Mouse (Mus musculus): ENCODE measurements at regions not wholly inside any gene's neighbourhood (a gene's known extent, or its start where the extent isn't known, plus 50 kb on each side); places are given as distances from the start of the nearest gene placed in this dataset.
A peak's percentile ranks its signal among the peaks of the same experiment; 100 is the strongest.

DNA sequence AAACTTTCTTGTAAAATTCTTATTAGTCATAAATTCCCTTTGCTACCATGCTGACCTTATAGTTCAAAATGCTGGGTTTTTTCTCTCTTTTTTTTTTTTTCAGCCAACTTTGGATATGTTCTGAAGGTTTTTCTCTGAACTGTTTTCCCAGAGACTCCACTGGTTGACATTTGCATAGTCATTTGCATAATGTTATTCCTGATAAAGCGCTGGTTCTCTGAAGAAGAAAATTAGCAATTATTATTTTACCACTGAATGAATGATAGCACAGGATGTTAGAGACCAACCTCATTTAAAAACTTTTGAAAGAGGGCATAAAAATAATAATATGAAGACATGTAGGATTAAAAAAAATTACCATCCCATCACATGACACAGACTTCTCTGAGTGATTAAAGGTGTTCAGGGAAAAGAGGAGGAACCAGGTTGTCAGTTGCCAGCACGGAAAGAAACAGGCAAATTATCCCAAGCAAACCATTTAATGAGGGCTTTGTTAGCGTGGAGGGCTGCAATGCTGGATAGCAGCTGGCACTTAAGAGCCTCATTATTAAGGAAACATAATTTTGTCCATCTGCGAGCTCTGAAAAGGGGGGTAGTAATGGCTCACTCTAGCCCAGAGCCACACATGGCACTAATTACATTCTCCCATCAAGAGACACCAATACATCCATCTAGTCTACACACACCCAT is 171.9 kb upstream of the Nabp1 start:
- no peak overlapping the region for H3K4me3 ChIP-seq (ENCODE audit: insufficient read depth in 1 of 2, low read depth in 2 of 2, low read length in 2 of 2)
- 41% methylated on average over 4 of the region's 4 CpGs for WGBS (ENCODE audit: insufficient replicate concordance)
- no peak for TF ChIP-seq CTCF (IDR thresholded peaks at IDR 0.05; ENCODE audit: low read depth)
- no peak for TF ChIP-seq EP300 (IDR thresholded peaks at IDR 0.05; ENCODE audit: low read depth)
- H3K9me3 ChIP-seq (ENCODE audit: control insufficient read depth, low read length), result no peaks in the 10 kb centered on the region
- no peaks in the 10 kb centered on the region for H3K4me1 ChIP-seq (replicated peaks; ENCODE audit: control insufficient read depth in 2 of 2, insufficient read depth in 2 of 2, low read length in 1 of 2)
- no peaks in the 10 kb centered on the region for H3K27me3 ChIP-seq (ENCODE audit: control insufficient read depth, insufficient read depth, low read length)
- ATAC-seq (ENCODE audit: insufficient read depth), result no peak
- no peak overlapping the region for H3K4me2 ChIP-seq (ENCODE audit: low read depth)
- DNase-seq (ENCODE audit: low read depth in 3 of 3, low spot score in 3 of 3), result no peak
- no peak overlapping the region for H3K9ac ChIP-seq (replicated peaks)
- no peak overlapping the region for H3K27ac ChIP-seq
- H3K36me3 ChIP-seq (replicated peaks; ENCODE audit: control insufficient read depth, insufficient read depth, low read depth), result no peaks in the 10 kb centered on the region

GRCm38 (mm10) chr1:51647955-51648354 is 169.7 kb upstream of the Nabp1 start:
- Histone ChIP-seq H3K9me3 (ENCODE audit: control insufficient read depth, low read length) (no peaks in the 10 kb centered on the region), H3K27me3 (ENCODE audit: control insufficient read depth, insufficient read depth, low read length) (no peaks in the 10 kb centered on the region), H3K4me1 (replicated peaks; ENCODE audit: control insufficient read depth in 2 of 2, insufficient read depth in 2 of 2, low read length in 1 of 2) (no peaks in the 10 kb centered on the region), H3K36me3 (replicated peaks; ENCODE audit: control insufficient read depth, insufficient read depth, low read depth) (no peaks in the 10 kb centered on the region), H3K4me3 (ENCODE audit: insufficient read depth in 1 of 2, low read depth in 2 of 2, low read length in 2 of 2) (no peak overlapping the region), H3K27ac (no peak overlapping the region), H3K9ac (replicated peaks) (no peak overlapping the region), H3K4me2 (ENCODE audit: low read depth) (no peak overlapping the region)
- DNase-seq (ENCODE audit: low read depth in 3 of 3, low spot score in 3 of 3) (no peak), ATAC-seq (ENCODE audit: insufficient read depth) (no peak)
- TF ChIP-seq CTCF (IDR thresholded peaks at IDR 0.05; ENCODE audit: low read depth), result no peak
- no peak for TF ChIP-seq EP300 (IDR thresholded peaks at IDR 0.05; ENCODE audit: low read depth)
- WGBS (ENCODE audit: insufficient replicate concordance), result 62% methylated on average over 2 of the region's 2 CpGs

- TF ChIP-seq EP300 (IDR thresholded peaks at IDR 0.05; ENCODE audit: low read depth) (no peak), CTCF (IDR thresholded peaks at IDR 0.05; ENCODE audit: low read depth) (peak; percentile 82)
- no peaks in the 10 kb centered on the region for H3K9me3 ChIP-seq (ENCODE audit: control insufficient read depth, low read length)
- ATAC-seq (ENCODE audit: insufficient read depth) (no peak), DNase-seq (ENCODE audit: low read depth in 3 of 3, low spot score in 3 of 3) (peak; percentile 19 to 34 (median 20))
- H3K27ac ChIP-seq, result no peak overlapping the region
- 24% methylated on average over 2 of the region's 2 CpGs for WGBS (ENCODE audit: insufficient replicate concordance)
- H3K27me3 ChIP-seq (ENCODE audit: control insufficient read depth, insufficient read depth, low read length), result no peaks in the 10 kb centered on the region
- H3K4me2 ChIP-seq (ENCODE audit: low read depth), result no peak overlapping the region
- no peak overlapping the region for H3K4me3 ChIP-seq (ENCODE audit: insufficient read depth in 1 of 2, low read depth in 2 of 2, low read length in 2 of 2)
- no peak overlapping the region for H3K9ac ChIP-seq (replicated peaks)
- H3K4me1 ChIP-seq (replicated peaks; ENCODE audit: control insufficient read depth in 2 of 2, insufficient read depth in 2 of 2, low read length in 1 of 2), result no peaks in the 10 kb centered on the region
- H3K36me3 ChIP-seq (replicated peaks; ENCODE audit: control insufficient read depth, insufficient read depth, low read depth), result no peaks in the 10 kb centered on the region
Measured at GRCm38 (mm10) chr1:51644399-51644798, 166.2 kb upstream of the Nabp1 start.

- ATAC-seq (ENCODE audit: insufficient read depth) (no peak), DNase-seq (ENCODE audit: low read depth in 3 of 3, low spot score in 3 of 3) (no peak)
- no peak overlapping the region for H3K9ac ChIP-seq (replicated peaks)
- H3K9me3 ChIP-seq (ENCODE audit: control insufficient read depth, low read length), result no peaks in the 10 kb centered on the region
- no peaks in the 10 kb centered on the region for H3K36me3 ChIP-seq (replicated peaks; ENCODE audit: control insufficient read depth, insufficient read depth, low read depth)
- no peak overlapping the region for H3K27ac ChIP-seq
- no peak overlapping the region for H3K4me2 ChIP-seq (ENCODE audit: low read depth)
- H3K4me3 ChIP-seq (ENCODE audit: insufficient read depth in 1 of 2, low read depth in 2 of 2, low read length in 2 of 2), result no peak overlapping the region
- TF ChIP-seq EP300 (IDR thresholded peaks at IDR 0.05; ENCODE audit: low read depth) (no peak), CTCF (IDR thresholded peaks at IDR 0.05; ENCODE audit: low read depth) (no peak)
- H3K4me1 ChIP-seq (replicated peaks; ENCODE audit: control insufficient read depth in 2 of 2, insufficient read depth in 2 of 2, low read length in 1 of 2), result no peaks in the 10 kb centered on the region
- WGBS (ENCODE audit: insufficient replicate concordance), result 36% methylated on average over 3 of the region's 3 CpGs
- no peaks in the 10 kb centered on the region for H3K27me3 ChIP-seq (ENCODE audit: control insufficient read depth, insufficient read depth, low read length)
Measured at GRCm38 (mm10) chr1:51643640-51644039, 165.4 kb upstream of the Nabp1 start.

GRCm38 (mm10) chr1:51638519-51639302 is 160.5 kb upstream of the Nabp1 start:
- Histone ChIP-seq H3K27me3 (ENCODE audit: control insufficient read depth, insufficient read depth, low read length) (no peaks in the 10 kb centered on the region), H3K9me3 (ENCODE audit: control insufficient read depth, low read length) (no peaks in the 10 kb centered on the region), H3K4me1 (replicated peaks; ENCODE audit: control insufficient read depth in 2 of 2, insufficient read depth in 2 of 2, low read length in 1 of 2) (no peaks in the 10 kb centered on the region), H3K27ac (no peak overlapping the region), H3K4me2 (ENCODE audit: low read depth) (no peak overlapping the region), H3K9ac (replicated peaks) (no peak overlapping the region), H3K36me3 (replicated peaks; ENCODE audit: control insufficient read depth, insufficient read depth, low read depth) (no peaks in the 10 kb centered on the region), H3K4me3 (ENCODE audit: insufficient read depth in 1 of 2, low read depth in 2 of 2, low read length in 2 of 2) (no peak overlapping the region)
- WGBS (ENCODE audit: insufficient replicate concordance), result 43% methylated on average over 6 of the region's 6 CpGs
- DNase-seq (ENCODE audit: low read depth in 3 of 3, low spot score in 3 of 3) (peak in 2 of 3 experiments; percentile 11 to 17), ATAC-seq (ENCODE audit: insufficient read depth) (no peak)
- TF ChIP-seq EP300 (IDR thresholded peaks at IDR 0.05; ENCODE audit: low read depth), result no peak
- no peak for TF ChIP-seq CTCF (IDR thresholded peaks at IDR 0.05; ENCODE audit: low read depth)
